Mouse (Mus musculus) myocyte (in vitro differentiated cells): ENCODE results near the gene Cutc.

Experiments used
- CEBPB ChIP-seq: IDR thresholded peaks from 2 replicates; pipeline ENCODE4 v1.6.1; 2011; ENCODE audit warnings: mild to moderate bottlenecking, moderate library complexity; ENCODE audit not compliant: poor library complexity, insufficient read depth, severe bottlenecking
- E2F4 ChIP-seq: IDR thresholded peaks from one replicate; pipeline ENCODE4 v1.6.1; 2011; ENCODE audit warnings: mild to moderate bottlenecking, control low read depth, moderate library complexity; ENCODE audit not compliant: insufficient read depth
- MAX ChIP-seq: IDR thresholded peaks from one replicate; pipeline ENCODE4 v1.6.1; 2011; ENCODE audit warnings: low read depth, mild to moderate bottlenecking, control low read depth
- MYOD1 ChIP-seq, 3 experiments: IDR thresholded peaks; one replicate each; pipeline ENCODE4 v1.6.1; 2011; ENCODE audit warnings: control low read depth in 2 of 3, low read depth in 2 of 3, mild to moderate bottlenecking in 2 of 3, moderate library complexity in 1 of 3; ENCODE audit not compliant: insufficient read length in 2 of 3, control insufficient read depth in 1 of 3
- MYOG ChIP-seq, 3 experiments: IDR thresholded peaks; one replicate each; pipeline ENCODE4 v1.6.1; 2011; ENCODE audit warnings: control low read depth in 2 of 3, low read depth in 2 of 3, mild to moderate bottlenecking in 2 of 3; ENCODE audit not compliant: insufficient read length in 2 of 3, control insufficient read depth in 1 of 3, insufficient read depth in 1 of 3
- POLR2A ChIP-seq: IDR thresholded peaks from one replicate; pipeline ENCODE4 v1.6.1; 2011; ENCODE audit warnings: low read depth, mild to moderate bottlenecking, control low read depth, moderate library complexity; ENCODE audit not compliant: insufficient read length
- POLR2AphosphoS2 ChIP-seq: IDR thresholded peaks from one replicate; pipeline ENCODE4 v1.6.1; 2011; ENCODE audit warnings: low read depth, control low read depth; ENCODE audit not compliant: insufficient read length
- REST ChIP-seq: IDR thresholded peaks from one replicate; pipeline ENCODE4 v1.6.1; 2011; ENCODE audit warnings: mild to moderate bottlenecking, control low read depth, moderate library complexity; ENCODE audit not compliant: insufficient read depth, insufficient read length
- SRF ChIP-seq: IDR thresholded peaks from one replicate; pipeline ENCODE4 v1.6.1; 2011; ENCODE audit warnings: low read depth; ENCODE audit not compliant: control insufficient read depth, insufficient read length
- TCF12 ChIP-seq: IDR thresholded peaks from one replicate; pipeline ENCODE4 v1.6.1; 2011; ENCODE audit warnings: mild to moderate bottlenecking, control low read depth; ENCODE audit not compliant: poor library complexity, insufficient read depth, severe bottlenecking
- TCF3 ChIP-seq: IDR thresholded peaks from one replicate; pipeline ENCODE4 v1.6.1; 2011; ENCODE audit warnings: low read depth, control low read depth; ENCODE audit not compliant: insufficient read length
- USF1 ChIP-seq: IDR thresholded peaks from one replicate; pipeline ENCODE4 v1.6.1; 2011; ENCODE audit warnings: low read depth, mild to moderate bottlenecking, control low read depth, moderate library complexity

DNA sequence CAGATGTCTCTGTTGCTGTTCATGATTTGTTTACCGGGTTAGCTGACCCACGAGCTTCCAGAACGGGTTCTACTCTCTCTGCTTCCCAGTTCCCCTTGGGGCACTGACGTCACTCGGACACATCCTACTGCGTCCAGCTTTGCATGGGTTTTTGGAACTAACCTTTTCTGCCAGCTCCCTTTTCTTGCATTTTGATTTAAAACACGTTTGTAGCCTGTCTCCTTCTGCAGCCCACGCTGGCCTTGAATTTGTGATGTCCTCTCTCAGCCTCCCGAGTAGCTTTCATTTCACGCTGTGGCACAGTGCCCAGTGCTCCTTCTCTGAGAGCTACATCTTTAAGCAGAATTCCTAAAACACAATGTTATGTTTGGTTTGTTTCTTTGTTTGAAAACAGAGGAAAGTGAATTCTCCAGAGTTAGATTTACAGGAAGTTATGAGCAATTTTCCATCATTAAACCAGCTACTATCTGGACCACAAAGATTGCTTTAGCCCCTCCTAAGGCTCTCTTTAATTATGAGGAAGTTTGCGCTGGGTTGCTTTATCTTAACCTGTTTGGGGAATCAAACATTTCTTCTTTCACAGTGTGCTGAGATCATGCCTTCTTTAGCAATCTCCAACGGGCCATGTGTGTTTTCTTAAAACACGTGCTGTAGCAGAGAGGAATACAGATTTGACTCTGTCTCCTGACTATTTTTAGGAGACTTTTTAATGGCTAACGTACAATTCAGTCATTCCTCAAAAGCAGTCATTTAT lies 63.0 kb downstream of the Cutc start:
- TF ChIP-seq POLR2A: no peak
- TF ChIP-seq MYOD1 (IDR thresholded peaks at IDR 0.05; ENCODE audit: control insufficient read depth in 1 of 3, insufficient read length in 2 of 3, low read depth in 2 of 3): no peak
- no peak for TF ChIP-seq TCF3
- TF ChIP-seq E2F4: no peak
- TF ChIP-seq SRF: no peak
- no peak for TF ChIP-seq MAX
- no peak for TF ChIP-seq USF1
- TF ChIP-seq POLR2AphosphoS2: no peak
- no peak for TF ChIP-seq TCF12
- TF ChIP-seq REST: no peak
- TF ChIP-seq CEBPB: no peak
- no peak for TF ChIP-seq MYOG (IDR thresholded peaks at IDR 0.05; ENCODE audit: control insufficient read depth in 1 of 3, insufficient read depth in 1 of 3, insufficient read length in 2 of 3, low read depth in 2 of 3)
